Mouse (Mus musculus) CH12.LX (cell line): Measurements from ENCODE around the gene Tmem108. TPM values are rescaled to one million over a fixed set of nuclear protein-coding genes. Genes with fewer than 3 reads are reported as not detected.

Experiments
- DNase-seq: peaks from one replicate; pipeline ENCODE4 v3.0.0-alpha.2; 2013; ENCODE audit errors: extremely low read depth
- H3K27ac ChIP-seq: 2 replicates; pipeline ENCODE4 v1.5.1; 2012; ENCODE audit warnings: low read depth, mild to moderate bottlenecking, control low read depth, moderate library complexity; ENCODE audit not compliant: insufficient read depth
- H3K27me3 ChIP-seq: replicated peaks from 2 replicates; pipeline ENCODE3; 2012; ENCODE audit warnings: inconsistent platforms
- H3K36me3 ChIP-seq, 2 experiments: replicated peaks in 1 of 2; 2 replicates each; pipeline versions ENCODE3 to v1.6.1; 2012; ENCODE audit warnings: inconsistent platforms in 1 of 2, low read length in 1 of 2, mild to moderate bottlenecking in 1 of 2, mixed read lengths in 1 of 2, moderate library complexity in 1 of 2; ENCODE audit not compliant: control insufficient read depth in 1 of 2, insufficient read depth in 1 of 2
- H3K4me1 ChIP-seq, 2 experiments: 2 replicates each; pipeline ENCODE4 v1.6.1; 2012; ENCODE audit warnings: inconsistent platforms in 1 of 2, moderate library complexity in 1 of 2; ENCODE audit not compliant: insufficient read depth in 2 of 2, control insufficient read depth in 1 of 2
- H3K4me2 ChIP-seq: 2 replicates; pipeline ENCODE4 v1.6.1; 2012; ENCODE audit warnings: low read depth, mild to moderate bottlenecking, control low read depth; ENCODE audit not compliant: poor library complexity, insufficient read depth, severe bottlenecking
- H3K4me3 ChIP-seq, 3 experiments: fragments of 150-350 bp in 1 of 3; sonication (generic) in 1 of 3; replicated peaks in 1 of 3; 2 replicates each; pipeline versions ENCODE3 to v1.5.1; 2011 to 2012; ENCODE audit warnings: low read depth in 2 of 3, low read length in 2 of 3, mild to moderate bottlenecking in 2 of 3, moderate library complexity in 2 of 3, control low read depth in 1 of 3, improper control_type of control experiment in 1 of 3, inconsistent platforms in 1 of 3, mixed read lengths in 1 of 3; ENCODE audit not compliant: poor library complexity in 1 of 3
- H3K79me2 ChIP-seq: replicated peaks from 2 replicates; pipeline ENCODE4 v1.6.1; 2012; ENCODE audit warnings: mild to moderate bottlenecking, moderate library complexity; ENCODE audit not compliant: control insufficient read depth, poor library complexity, insufficient read depth, severe bottlenecking; ENCODE audit errors: extremely low read depth
- H3K9ac ChIP-seq: 2 replicates; pipeline ENCODE4 v1.6.1; 2012; ENCODE audit warnings: low read depth, mild to moderate bottlenecking, control low read depth, moderate library complexity; ENCODE audit not compliant: insufficient read depth
- H3K9me3 ChIP-seq: replicated peaks from 2 replicates; pipeline ENCODE3; 2012; ENCODE audit warnings: low read length, inconsistent platforms, mixed read lengths
- CHD1 ChIP-seq: IDR thresholded peaks from 2 replicates; pipeline ENCODE4 v1.6.1; 2012; ENCODE audit warnings: low read depth, low read length, improper control_type of control experiment, inconsistent platforms
- CHD2 ChIP-seq: IDR thresholded peaks from 2 replicates; pipeline ENCODE4 v1.6.1; 2011; ENCODE audit warnings: low read length, improper control_type of control experiment
- CTCF ChIP-seq, 2 experiments: IDR thresholded peaks in 1 of 2; conservative IDR thresholded peaks in 1 of 2; 2 replicates each; pipeline ENCODE4 v1.5.1; 2011 to 2012; ENCODE audit warnings: low read depth in 2 of 2, low read length in 2 of 2, improper control_type of control experiment in 1 of 2, inconsistent platforms in 1 of 2, mild to moderate bottlenecking in 1 of 2, moderate library complexity in 1 of 2
- ELF1 ChIP-seq: IDR thresholded peaks from 2 replicates; pipeline ENCODE4 v1.6.1; 2014; ENCODE audit warnings: low read depth, mild to moderate bottlenecking, inconsistent platforms, low read length, improper control_type of control experiment
- EP300 ChIP-seq: IDR thresholded peaks from 2 replicates; pipeline ENCODE4 v1.6.1; 2011; ENCODE audit warnings: low read length, improper control_type of control experiment
- GABPA ChIP-seq: IDR thresholded peaks from 2 replicates; pipeline ENCODE4 v1.6.1; 2012; ENCODE audit warnings: low read depth, low read length, improper control_type of control experiment, inconsistent platforms; ENCODE audit not compliant: insufficient replicate concordance
- IRF4 ChIP-seq: IDR thresholded peaks from 2 replicates; pipeline ENCODE4 v1.6.1; 2014; ENCODE audit warnings: low read depth, mild to moderate bottlenecking, inconsistent platforms, low read length, improper control_type of control experiment
- KAT2A ChIP-seq: IDR thresholded peaks from 2 replicates; pipeline ENCODE4 v1.6.1; 2012; ENCODE audit warnings: low read length, improper control_type of control experiment, inconsistent platforms; ENCODE audit not compliant: insufficient replicate concordance
- MYC ChIP-seq: IDR thresholded peaks from 2 replicates; pipeline ENCODE4 v1.6.1; 2011; ENCODE audit warnings: low read depth, mild to moderate bottlenecking, improper control_type of control experiment, low read length
- NELFE ChIP-seq: IDR thresholded peaks from 2 replicates; pipeline ENCODE4 v1.6.1; 2011; ENCODE audit warnings: low read depth, low read length, improper control_type of control experiment
- NRF1 ChIP-seq: IDR thresholded peaks from 2 replicates; pipeline ENCODE4 v1.6.1; 2014; ENCODE audit warnings: low read depth, mild to moderate bottlenecking, inconsistent platforms, low read length, improper control_type of control experiment, moderate library complexity
- PAX5 ChIP-seq: IDR thresholded peaks from 2 replicates; pipeline ENCODE4 v1.6.1; 2012; ENCODE audit warnings: low read length, inconsistent platforms, mixed read lengths
- POLR2A ChIP-seq: IDR thresholded peaks from 2 replicates; pipeline ENCODE4 v1.6.1; 2011; ENCODE audit warnings: low read depth, mild to moderate bottlenecking, improper control_type of control experiment, low read length
- POLR2AphosphoS2 ChIP-seq: IDR thresholded peaks from 2 replicates; pipeline ENCODE4 v1.6.1; 2011; ENCODE audit warnings: low read depth, low read length, improper control_type of control experiment
- RCOR1 ChIP-seq: conservative IDR thresholded peaks from 2 replicates; pipeline ENCODE4 v1.6.1; 2012; ENCODE audit warnings: low read depth, mild to moderate bottlenecking, inconsistent platforms, low read length, improper control_type of control experiment
- SIN3A ChIP-seq: IDR thresholded peaks from 2 replicates; pipeline ENCODE4 v1.6.1; 2012; ENCODE audit warnings: low read length, improper control_type of control experiment, inconsistent platforms
- TCF12 ChIP-seq: IDR thresholded peaks from 2 replicates; pipeline ENCODE4 v1.6.1; 2014; ENCODE audit warnings: low read depth, mild to moderate bottlenecking, inconsistent platforms, low read length, improper control_type of control experiment
- USF2 ChIP-seq: conservative IDR thresholded peaks from 2 replicates; pipeline ENCODE4 v1.6.1; 2011; ENCODE audit warnings: low read depth, low read length, improper control_type of control experiment
- ZKSCAN1 ChIP-seq: IDR thresholded peaks from 2 replicates; pipeline ENCODE4 v1.6.1; 2012; ENCODE audit warnings: low read depth, inconsistent platforms, low read length, improper control_type of control experiment, borderline replicate concordance
- dilution Hi-C: fragments of 300-500 bp; cut with MboI; formaldehyde crosslinking; loops from 2 replicates; pipeline ENCODE4 v1.14.3; 2020; ENCODE audit warnings: low sequenced_read_pairs; ENCODE audit not compliant: extremely low pct_unique_long_range_greater_than_20kb, extremely low pct_ligation_motif_present
- in situ Hi-C: fragments of 300-500 bp; cut with MboI; formaldehyde crosslinking; loops from 3 replicates; pipeline ENCODE4 v1.14.3; 2019; ENCODE audit warnings: low sequenced_read_pairs, low pct_ligation_motif_present, low pct_unique_long_range_greater_than_20kb, mixed read lengths
- polyA plus RNA-seq: library from polyadenylated mRNA; unstranded; fragments of >175 nt; gene quantifications from 2 replicates; pipeline ENCODE4 v1.2.1, GENCODE M21; 2012; ENCODE audit warnings: low read depth; ENCODE audit not compliant: insufficient read length
- total RNA-seq, 2 experiments: library from RNA; depleted of rRNA; stranded (reverse); fragments of 300-350 nt in 1 of 2; fragments of >200 nt in 1 of 2; gene quantifications; 2 replicates each; pipeline ENCODE4 v1.2.3; 2012 to 2014

Tmem108 gene
- total and polyA plus RNA-seq, 3 experiments = 0.04 to 0.13 (median 0.07) TPM

- no peak for DNase-seq
- TF ChIP-seq RCOR1 (no peak), CHD1 (no peak), SIN3A (no peak), POLR2A (no peak), MYC (no peak), CHD2 (no peak), NRF1 (no peak), NELFE (no peak), USF2 (no peak), EP300 (no peak), KAT2A (no peak)
- H3K9me3 ChIP-seq = no peaks in the 10 kb centered on the region
- no peak overlapping the region for H3K4me3 ChIP-seq
- dilution Hi-C loops = no loop called here
- H3K4me2 ChIP-seq = no peak overlapping the region
- no peaks in the 10 kb centered on the region for H3K79me2 ChIP-seq
- no peak overlapping the region for H3K27ac ChIP-seq
- no peak overlapping the region for H3K9ac ChIP-seq
- peaks cover 12% of the 10 kb centered on the region for H3K27me3 ChIP-seq
- in situ Hi-C loops = no loop called here
- no peaks in the 10 kb centered on the region for H3K36me3 ChIP-seq
- peaks cover under 1 to 5% of the 10 kb centered on the region in 2 experiments for H3K4me1 ChIP-seq
These were observed 115.0 kb downstream of the Tmem108 start for GRCm38 (mm10) chr9:103646605-103647004.

DNA sequence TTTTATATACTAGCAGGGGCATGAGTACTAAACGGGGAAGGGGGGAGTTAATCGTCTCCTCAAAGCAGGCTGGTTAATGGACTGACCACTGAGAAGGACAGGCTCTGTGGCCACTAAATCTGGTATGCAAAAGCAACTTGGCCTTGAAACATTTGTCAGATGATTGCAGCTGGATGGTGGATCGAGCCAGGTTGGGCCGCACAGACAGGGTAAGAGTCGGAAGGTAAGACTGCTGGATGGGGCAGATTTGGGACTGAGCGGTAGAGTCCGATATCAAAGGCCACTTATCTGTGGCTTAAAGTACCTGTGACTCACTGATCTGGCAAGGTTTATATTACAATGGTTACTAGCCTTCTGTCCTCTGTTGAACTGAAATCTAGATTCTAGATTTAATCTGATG, 115.9 kb downstream of the Tmem108 start:
- in situ Hi-C loops = no loop called here
- TF ChIP-seq ELF1 (no peak), NRF1 (no peak), IRF4 (no peak), CHD2 (no peak), POLR2AphosphoS2 (no peak), ZKSCAN1 (no peak), CTCF (conservative IDR thresholded peaks at IDR 0.05 in 1 of 2, IDR thresholded peaks at IDR 0.05 in 1 of 2; ENCODE audit: low read depth in 2 of 2, low read length in 2 of 2) (no peak), TCF12 (no peak), GABPA (no peak), NELFE (no peak), PAX5 (no peak)
- Histone ChIP-seq H3K36me3 (no peaks in the 10 kb centered on the region), H3K79me2 (no peaks in the 10 kb centered on the region), H3K9me3 (no peaks in the 10 kb centered on the region), H3K4me2 (no peak overlapping the region), H3K27me3 (peaks cover 17% of the 10 kb centered on the region), H3K9ac (no peak overlapping the region), H3K4me3 (no peak overlapping the region), H3K4me1 (peaks cover 0 to 5% of the 10 kb centered on the region in 2 experiments; a peak in 2 of 4 replicates), H3K27ac (no peak overlapping the region)
- no peak for DNase-seq
- dilution Hi-C loops = no loop called here
